19 mouse cellular contexts compared by ENCODE assay signal in the genomic region with DNA sequence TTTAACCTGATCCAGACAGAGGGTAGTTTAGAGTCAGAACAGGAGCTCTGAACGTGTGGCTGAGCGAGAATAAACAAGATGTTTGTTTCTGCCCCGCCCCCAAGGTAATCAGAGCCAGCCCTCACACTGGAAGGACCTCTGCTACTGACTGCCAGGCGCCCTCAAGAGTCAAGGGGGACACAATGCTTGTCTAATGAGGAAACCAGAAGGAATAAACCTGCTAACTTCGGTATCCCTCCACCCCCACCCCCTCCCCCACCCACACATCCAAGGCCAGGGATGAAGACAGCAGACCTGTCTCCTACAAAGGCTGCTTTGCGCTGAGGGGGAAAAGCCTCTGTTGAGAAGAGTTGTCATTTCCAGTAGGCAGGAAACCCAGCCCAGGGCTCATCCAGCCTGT. TPM values are rescaled to one million over a fixed set of nuclear protein-coding genes. Genes with fewer than 3 reads are reported as not detected.
DNase-seq lines count a peak whose midpoint lies in the region; ATAC-seq lines count a peak whose summit lies in the region.
"Had no signal": no experiment of that assay in that cellular context is flagged by ENCODE, and none has a peak within 500 bp of the region (broad histone marks: within the 10 kb centered on the region; RNA-seq: fewer than 3 reads in every experiment).

No protein-coding gene starts in this region.

- H3K4me2 ChIP-seq in hindbrain, embryonic 12.5 days (replicated peaks): no peak overlapping the region
- no peak overlapping the region for H3K4me2 ChIP-seq in hindbrain, embryonic 16.5 days (ENCODE audit: low read length)
- no peak overlapping the region for H3K4me2 ChIP-seq in neural tube, embryonic 11.5 days (ENCODE audit: low read depth)
- no peak overlapping the region for H3K4me2 ChIP-seq in embryonic facial prominence, embryonic 11.5 days (ENCODE audit: low read depth, low read length)
- H3K4me2 ChIP-seq in midbrain, embryonic 14.5 days (ENCODE audit: low read length): no peak overlapping the region
- H3K4me2 ChIP-seq: forebrain, embryonic 13.5 days had no signal

- no peaks in the 10 kb centered on the region for H3K27me3 ChIP-seq in hindbrain, embryonic 12.5 days
- H3K27me3 ChIP-seq in hindbrain, embryonic 16.5 days (replicated peaks; ENCODE audit: control insufficient read depth, insufficient read depth, low read length): no peaks in the 10 kb centered on the region
- H3K27me3 ChIP-seq in neural tube, embryonic 11.5 days (ENCODE audit: control insufficient read depth, insufficient read depth, low read length): no peaks in the 10 kb centered on the region
- H3K27me3 ChIP-seq in embryonic facial prominence, embryonic 11.5 days (ENCODE audit: control insufficient read depth, insufficient read depth, low read length): no peaks in the 10 kb centered on the region
- no peaks in the 10 kb centered on the region for H3K27me3 ChIP-seq in midbrain, embryonic 14.5 days (ENCODE audit: control insufficient read depth, insufficient read depth, low read length)
- H3K27me3 ChIP-seq: forebrain, embryonic 13.5 days had no signal

- DNase-seq in neural tube, embryonic 11.5 days (ENCODE audit: low spot score): peak; percentile 15
- no peak for DNase-seq in neural tube, embryonic 10.5 days (ENCODE audit: extremely low spot score, low spot score)
- DNase-seq in embryonic facial prominence, embryonic 11.5 days (ENCODE audit: low spot score): peak; percentile 41
- no peak for DNase-seq in midbrain, embryonic 14.5 days
- DNase-seq in T-cell, adult 2 months (ENCODE audit: low spot score): no peak
- DNase-seq in cerebellum, postnatal 25 days: no peak
- DNase-seq: adrenal gland, postnatal 25 days; cerebellum, adult 11-12 months; cerebellum, postnatal 14 days; gastrocnemius, postnatal 14 days; heart, adult 2 months; liver; thymus, adult 2 months had no signal

- no peak overlapping the region for H3K9ac ChIP-seq in hindbrain, embryonic 12.5 days
- no peak overlapping the region for H3K9ac ChIP-seq in hindbrain, embryonic 16.5 days (ENCODE audit: low read depth, low read length)
- no peak overlapping the region for H3K9ac ChIP-seq in neural tube, embryonic 11.5 days (ENCODE audit: low read length)
- H3K9ac ChIP-seq in embryonic facial prominence, embryonic 11.5 days (replicated peaks; ENCODE audit: low read length): no peak overlapping the region
- no peak overlapping the region for H3K9ac ChIP-seq in midbrain, embryonic 14.5 days (replicated peaks; ENCODE audit: low read length)
- H3K9ac ChIP-seq: forebrain, embryonic 13.5 days had no signal

- ATAC-seq in hindbrain, embryonic 12.5 days (ENCODE audit: low FRiP score): no peak
- ATAC-seq in hindbrain, embryonic 16.5 days: no peak
- no peak for ATAC-seq in neural tube, embryonic 11.5 days (ENCODE audit: insufficient read depth, low FRiP score, low TSS enrichment)
- 0 out of 2 replicates have a peak, but pooled peaks have one; percentile 23 for ATAC-seq in embryonic facial prominence, embryonic 11.5 days (replicated peaks; ENCODE audit: insufficient number of reproducible peaks, low FRiP score, low TSS enrichment, low read depth)
- ATAC-seq in midbrain, embryonic 14.5 days (ENCODE audit: low FRiP score, low TSS enrichment): no peak
- ATAC-seq: forebrain, embryonic 13.5 days; intestine, postnatal 0 days; lung, postnatal 0 days had no signal

- H3K4me3 ChIP-seq in hindbrain, embryonic 12.5 days: no peak overlapping the region
- H3K4me3 ChIP-seq in hindbrain, embryonic 16.5 days (ENCODE audit: low read length): no peak overlapping the region
- H3K4me3 ChIP-seq in neural tube, embryonic 11.5 days (ENCODE audit: low read depth, low read length): no peak overlapping the region
- no peak overlapping the region for H3K4me3 ChIP-seq in embryonic facial prominence, embryonic 11.5 days (ENCODE audit: low read depth, low read length)
- no peak overlapping the region for H3K4me3 ChIP-seq in midbrain, embryonic 14.5 days (replicated peaks; ENCODE audit: low read depth, low read length)
- H3K4me3 ChIP-seq: erythroblast, embryonic 14.5 days; forebrain, embryonic 13.5 days; heart, adult 2 months had no signal

- 57% methylated on average over 6 of the region's 6 CpGs for WGBS in hindbrain, embryonic 12.5 days
- 53% methylated on average over 6 of the region's 6 CpGs for WGBS in hindbrain, embryonic 16.5 days
- WGBS in neural tube, embryonic 11.5 days: 50% methylated on average over 5 of the region's 6 CpGs
- WGBS in embryonic facial prominence, embryonic 11.5 days: 29% methylated on average over 6 of the region's 6 CpGs
- 52% methylated on average over 6 of the region's 6 CpGs for WGBS in midbrain, embryonic 14.5 days

- peaks cover 37% of the 10 kb centered on the region for H3K36me3 ChIP-seq in hindbrain, embryonic 12.5 days
- H3K36me3 ChIP-seq in hindbrain, embryonic 16.5 days (ENCODE audit: control insufficient read depth, insufficient read depth, low read length): peaks cover 10% of the 10 kb centered on the region
- peaks cover 7% of the 10 kb centered on the region; the same call in 1 of the 2 replicates for H3K36me3 ChIP-seq in neural tube, embryonic 11.5 days (ENCODE audit: control insufficient read depth, insufficient read depth, low read length)
- H3K36me3 ChIP-seq in embryonic facial prominence, embryonic 11.5 days (replicated peaks; ENCODE audit: control insufficient read depth, insufficient read depth, low read depth, low read length): peaks cover 3% of the 10 kb centered on the region
- H3K36me3 ChIP-seq in midbrain, embryonic 14.5 days (ENCODE audit: control insufficient read depth, insufficient read depth, low read length): peaks cover 28% of the 10 kb centered on the region

- 0 out of 2 replicates have a peak, but pooled peaks cover 3% of the 10 kb centered on the region for H3K9me3 ChIP-seq in hindbrain, embryonic 12.5 days (replicated peaks)
- H3K9me3 ChIP-seq in hindbrain, embryonic 16.5 days (ENCODE audit: control insufficient read depth, low read length): peaks cover 3% of the 10 kb centered on the region; the same call in 1 of the 2 replicates
- H3K9me3 ChIP-seq in neural tube, embryonic 11.5 days (ENCODE audit: control insufficient read depth, low read length): no peaks in the 10 kb centered on the region
- H3K9me3 ChIP-seq in embryonic facial prominence, embryonic 11.5 days (replicated peaks; ENCODE audit: control insufficient read depth, low read length): no peaks in the 10 kb centered on the region
- no peaks in the 10 kb centered on the region for H3K9me3 ChIP-seq in midbrain, embryonic 14.5 days (ENCODE audit: control insufficient read depth, low read length)
- H3K9me3 ChIP-seq: forebrain, embryonic 13.5 days had no signal

- H3K27ac ChIP-seq in hindbrain, embryonic 12.5 days: peak overlapping the region; percentile 31; the same call in 1 of the 2 replicates
- no peak overlapping the region for H3K27ac ChIP-seq in hindbrain, embryonic 16.5 days (ENCODE audit: low read depth, low read length)
- no peak overlapping the region for H3K27ac ChIP-seq in neural tube, embryonic 11.5 days (ENCODE audit: low read depth, low read length)
- no peak overlapping the region for H3K27ac ChIP-seq in embryonic facial prominence, embryonic 11.5 days (replicated peaks; ENCODE audit: low read depth, low read length)
- peak overlapping the region; percentile 52 for H3K27ac ChIP-seq in midbrain, embryonic 14.5 days (replicated peaks; ENCODE audit: low read depth, low read length)
- H3K27ac ChIP-seq: forebrain, embryonic 13.5 days; heart, adult 2 months had no signal

- peaks cover 10% of the 10 kb centered on the region for H3K4me1 ChIP-seq in hindbrain, embryonic 12.5 days
- H3K4me1 ChIP-seq in hindbrain, embryonic 16.5 days (ENCODE audit: control insufficient read depth, insufficient read depth, low read depth, low read length): no peaks in the 10 kb centered on the region
- no peaks in the 10 kb centered on the region for H3K4me1 ChIP-seq in neural tube, embryonic 11.5 days (ENCODE audit: control insufficient read depth, insufficient read depth, low read length)
- H3K4me1 ChIP-seq in embryonic facial prominence, embryonic 11.5 days (ENCODE audit: control insufficient read depth, insufficient read depth, low read length): no peaks in the 10 kb centered on the region
- 0 out of 2 replicates have a peak, but pooled peaks cover 5% of the 10 kb centered on the region for H3K4me1 ChIP-seq in midbrain, embryonic 14.5 days (ENCODE audit: control insufficient read depth, insufficient read depth, low read length)

RNA-seq across cellular contexts. Expression of a gene that starts 18.6 kb away (rescaled TPM):
- 100 and 106 TPM in 2 replicates for polyA plus RNA-seq in hindbrain, embryonic 12.5 days (2016; fragmentation: Nextera tagmentation; extraction: Ambion mirVana)
- polyA plus RNA-seq in hindbrain, embryonic 16.5 days (2015; fragmentation: Nextera tagmentation; extraction: Ambion mirVana): 135 TPM in 2 replicates
- polyA plus RNA-seq in neural tube, embryonic 11.5 days (2014; fragmentation: Nextera tagmentation; extraction: Ambion mirVana): 56.5 and 60.6 TPM in 2 replicates
- polyA plus RNA-seq in embryonic facial prominence, embryonic 11.5 days (2014; fragmentation: Nextera tagmentation; extraction: Ambion mirVana): 40.6 and 43.6 TPM in 2 replicates
- polyA plus RNA-seq in midbrain, embryonic 14.5 days (2014; fragmentation: Nextera tagmentation; extraction: Ambion mirVana): 129 and 140 TPM in 2 replicates

RNA-seq across cellular contexts. Expression of a gene that starts 29.3 kb away (rescaled TPM):
- polyA plus RNA-seq in hindbrain, embryonic 12.5 days (2016; fragmentation: Nextera tagmentation; extraction: Ambion mirVana): 0.64 and 0.97 TPM in 2 replicates
- polyA plus RNA-seq in hindbrain, embryonic 16.5 days (2015; fragmentation: Nextera tagmentation; extraction: Ambion mirVana): 1.7 and 2.4 TPM in 2 replicates
- 0.61 and 1.1 TPM in 2 replicates for polyA plus RNA-seq in neural tube, embryonic 11.5 days (2014; fragmentation: Nextera tagmentation; extraction: Ambion mirVana)
- 1.3 and 1.5 TPM in 2 replicates for polyA plus RNA-seq in embryonic facial prominence, embryonic 11.5 days (2014; fragmentation: Nextera tagmentation; extraction: Ambion mirVana)
- polyA plus RNA-seq in midbrain, embryonic 14.5 days (2014; fragmentation: Nextera tagmentation; extraction: Ambion mirVana): 2.1 and 2.4 TPM in 2 replicates

RNA-seq across cellular contexts. Expression of a gene that starts 31.8 kb away (rescaled TPM):
- 186 and 189 TPM in 2 replicates for polyA plus RNA-seq in hindbrain, embryonic 12.5 days (2016; fragmentation: Nextera tagmentation; extraction: Ambion mirVana)
- 170 and 172 TPM in 2 replicates for polyA plus RNA-seq in hindbrain, embryonic 16.5 days (2015; fragmentation: Nextera tagmentation; extraction: Ambion mirVana)
- 211 and 214 TPM in 2 replicates for polyA plus RNA-seq in neural tube, embryonic 11.5 days (2014; fragmentation: Nextera tagmentation; extraction: Ambion mirVana)
- polyA plus RNA-seq in embryonic facial prominence, embryonic 11.5 days (2014; fragmentation: Nextera tagmentation; extraction: Ambion mirVana): 268 and 275 TPM in 2 replicates
- 160 and 162 TPM in 2 replicates for polyA plus RNA-seq in midbrain, embryonic 14.5 days (2014; fragmentation: Nextera tagmentation; extraction: Ambion mirVana)

Comparison
In these comparisons a context has a peak if more than half of its experiments do, and no peak if none do; other contexts are left out.
1. H3K27ac ChIP-seq: peak in hindbrain, embryonic 12.5 days (single experiment) and midbrain, embryonic 14.5 days (single experiment); none in hindbrain, embryonic 16.5 days (single experiment), neural tube, embryonic 11.5 days (single experiment) and embryonic facial prominence, embryonic 11.5 days (single experiment).
2. DNase-seq: peak in neural tube, embryonic 11.5 days (single experiment) and embryonic facial prominence, embryonic 11.5 days (single experiment); none in neural tube, embryonic 10.5 days (single experiment), midbrain, embryonic 14.5 days (single experiment), T-cell, adult 2 months (single experiment) and cerebellum, postnatal 25 days (0 of 2).